Mouse (Mus musculus) lung, adult 2 months (tissue): ENCODE measurements around the gene Mtss1l.

Experiments
- CTCF ChIP-seq: fragments of 200-500 bp; IDR thresholded peaks from 2 replicates; pipeline ENCODE4 v1.5.1; 2011; ENCODE audit warnings: mild to moderate bottlenecking, low read length, control low read depth; ENCODE audit not compliant: insufficient read depth
- POLR2A ChIP-seq: fragments of 200-500 bp; IDR thresholded peaks from 2 replicates; pipeline ENCODE4 v1.6.1; 2011; ENCODE audit warnings: low read depth, mild to moderate bottlenecking, control low read depth, low read length, borderline replicate concordance; ENCODE audit errors: extremely low read depth

DNA sequence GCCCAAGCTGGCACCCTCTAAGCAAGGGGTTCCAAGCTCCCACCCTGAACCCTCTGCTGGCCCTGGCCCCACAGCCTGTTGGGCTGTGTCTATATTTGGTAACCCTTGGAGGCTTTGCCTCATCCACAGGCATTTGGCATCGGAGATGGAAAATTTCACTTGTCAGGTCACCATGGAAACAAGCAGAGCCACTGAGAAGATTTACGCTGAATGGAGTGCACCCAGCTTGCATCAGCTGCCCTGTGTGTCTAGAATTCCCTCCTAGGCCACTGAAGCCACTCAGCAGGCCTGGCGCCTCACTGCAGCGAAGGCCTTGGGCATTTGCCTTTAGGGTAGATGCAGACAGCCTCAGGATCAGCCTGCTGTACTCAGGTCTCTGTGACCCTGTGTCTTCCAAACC lies 5.2 kb upstream of the Mtss1l start:
- TF ChIP-seq CTCF (no peak), POLR2A (no peak)
